Mouse (Mus musculus): ENCODE results near the gene Pank4. TPM values are rescaled to one million over a fixed set of nuclear protein-coding genes. Genes with fewer than 3 reads are reported as not detected.

Gene Pank4
- total and polyA plus RNA-seq, 3 experiments = 22.4 to 34.7 (median 27.6) TPM

DNA sequence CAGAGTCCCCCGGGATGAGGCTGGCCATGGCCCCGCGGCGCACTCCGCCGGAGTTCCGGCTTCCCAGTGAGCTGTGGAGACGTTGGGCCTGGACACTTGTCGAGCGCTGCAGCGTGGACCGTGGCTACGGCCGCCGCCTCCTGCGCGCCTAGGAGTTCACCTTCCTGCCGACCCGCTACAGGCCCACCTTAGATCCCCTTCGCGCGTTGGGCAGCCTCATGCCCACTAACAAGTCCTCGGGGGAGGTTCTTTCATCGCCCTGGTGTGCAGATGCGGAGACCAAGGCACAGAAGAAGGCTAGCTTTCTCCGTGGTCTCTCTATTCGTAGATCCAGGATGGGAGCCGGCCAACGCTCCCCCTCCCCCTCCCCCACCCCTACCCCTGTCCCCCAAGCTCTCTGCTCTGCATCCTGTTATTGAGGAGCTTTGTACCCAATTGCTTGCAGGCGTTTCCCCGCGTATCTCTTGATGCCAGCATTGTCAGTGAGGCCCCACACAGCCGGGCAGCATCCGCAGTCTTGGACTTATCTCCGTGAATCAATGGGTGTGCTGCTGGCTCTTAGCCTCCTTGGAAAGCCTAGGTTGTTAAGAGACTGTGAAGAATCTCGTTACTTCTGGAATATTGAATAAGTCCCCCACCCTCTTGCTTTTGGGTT lies 785 bp downstream of the Pank4 start:
- Histone ChIP-seq H3K79me2 (replicated peaks; ENCODE audit: control insufficient read depth, extremely low read depth, insufficient read depth, poor library complexity, severe bottlenecking) (peaks cover 46% of the 10 kb centered on the region), H3K9me3 (replicated peaks; ENCODE audit: low read length) (no peaks in the 10 kb centered on the region), H3K4me2 (ENCODE audit: insufficient read depth, low read depth, poor library complexity, severe bottlenecking) (peak overlapping the region; percentile 79), H3K36me3 (replicated peaks in 1 of 2; ENCODE audit: control insufficient read depth in 1 of 2, insufficient read depth in 1 of 2, low read length in 1 of 2) (peaks cover 12 to 39% of the 10 kb centered on the region in 2 experiments), H3K4me1 (ENCODE audit: control insufficient read depth in 1 of 2, insufficient read depth in 2 of 2) (peaks cover 24 to 61% of the 10 kb centered on the region in 2 experiments), H3K9ac (ENCODE audit: insufficient read depth, low read depth) (peak overlapping the region; percentile 65), H3K27ac (ENCODE audit: insufficient read depth, low read depth) (peak overlapping the region; percentile 49; the same call in 1 of the 2 replicates), H3K4me3 (replicated peaks in 1 of 3; ENCODE audit: low read depth in 2 of 3, low read length in 2 of 3, poor library complexity in 1 of 3) (peak overlapping the region; percentile 63 to 94 (median 84)), H3K27me3 (replicated peaks) (peaks cover 34% of the 10 kb centered on the region)
- dilution Hi-C loops (cut with MboI; ENCODE audit: extremely low pct_ligation_motif_present, extremely low pct_unique_long_range_greater_than_20kb, low sequenced_read_pairs) (no loop called here), in situ Hi-C loops (cut with MboI; ENCODE audit: low pct_ligation_motif_present, low pct_unique_long_range_greater_than_20kb, low sequenced_read_pairs) (loop anchor here (25.0 kb wide), 1 partner anchor 273 kb away; the partner anchor contains the start of gene Faap20)
- DNase-seq (ENCODE audit: extremely low read depth) = no peak
- TF ChIP-seq POLR2AphosphoS2 (IDR thresholded peaks at IDR 0.05; ENCODE audit: low read depth, low read length) (no peak), ELF1 (IDR thresholded peaks at IDR 0.05; ENCODE audit: low read depth, low read length) (0 out of 2 replicates have a peak, but pooled peaks have one; percentile 2), SIN3A (IDR thresholded peaks at IDR 0.05; ENCODE audit: low read length) (no peak), MYC (IDR thresholded peaks at IDR 0.05; ENCODE audit: low read depth, low read length) (no peak), HCFC1 (IDR thresholded peaks at IDR 0.05; ENCODE audit: low read depth, low read length) (no peak)

DNA sequence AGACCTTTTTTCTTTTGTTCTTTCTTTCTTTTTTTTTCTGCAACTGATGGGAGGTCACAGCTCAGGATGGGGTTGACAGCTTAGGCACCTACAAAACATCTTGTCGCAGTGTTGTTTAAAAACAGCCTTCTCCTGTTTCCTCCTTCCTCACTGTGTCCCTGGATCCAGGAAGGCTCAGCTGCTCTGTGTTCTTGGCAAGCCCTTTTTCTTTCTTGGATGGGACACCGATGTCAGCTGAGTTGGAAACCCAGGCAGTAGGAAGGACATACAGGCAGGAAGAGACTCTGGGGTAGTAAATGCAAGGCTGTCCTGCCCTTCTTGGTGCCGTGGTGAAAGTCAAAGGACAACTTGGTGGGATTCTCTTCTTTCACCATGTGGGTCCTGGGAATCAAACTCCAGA lies 1.9 kb downstream of the Pank4 start:
- dilution Hi-C loops (cut with MboI; ENCODE audit: extremely low pct_ligation_motif_present, extremely low pct_unique_long_range_greater_than_20kb, low sequenced_read_pairs) (no loop called here), in situ Hi-C loops (cut with MboI; ENCODE audit: low pct_ligation_motif_present, low pct_unique_long_range_greater_than_20kb, low sequenced_read_pairs) (loop anchor here (25.0 kb wide), 1 partner anchor 271 kb away; the partner anchor contains the start of gene Faap20)
- H3K27ac ChIP-seq (ENCODE audit: insufficient read depth, low read depth) = no peak overlapping the region
- H3K36me3 ChIP-seq (replicated peaks in 1 of 2; ENCODE audit: control insufficient read depth in 1 of 2, insufficient read depth in 1 of 2, low read length in 1 of 2) = peaks cover 24 to 51% of the 10 kb centered on the region in 2 experiments
- H3K9me3 ChIP-seq (replicated peaks; ENCODE audit: low read length) = no peaks in the 10 kb centered on the region
- H3K4me1 ChIP-seq (ENCODE audit: control insufficient read depth in 1 of 2, insufficient read depth in 2 of 2) = peaks cover 17 to 51% of the 10 kb centered on the region in 2 experiments
- peak overlapping the region; percentile 4; the same call in 1 of the 2 replicates for H3K4me2 ChIP-seq (ENCODE audit: insufficient read depth, low read depth, poor library complexity, severe bottlenecking)
- peaks cover 46% of the 10 kb centered on the region for H3K79me2 ChIP-seq (replicated peaks; ENCODE audit: control insufficient read depth, extremely low read depth, insufficient read depth, poor library complexity, severe bottlenecking)
- no peak overlapping the region; the same call in 1 of the 2 replicates for H3K9ac ChIP-seq (ENCODE audit: insufficient read depth, low read depth)
- H3K4me3 ChIP-seq (replicated peaks in 1 of 3; ENCODE audit: low read depth in 2 of 3, low read length in 2 of 3, poor library complexity in 1 of 3) = no peak overlapping the region
- DNase-seq (ENCODE audit: extremely low read depth) = no peak
- TF ChIP-seq KAT2A (IDR thresholded peaks at IDR 0.05; ENCODE audit: insufficient replicate concordance, low read length) (no peak), SIN3A (IDR thresholded peaks at IDR 0.05; ENCODE audit: low read length) (no peak), POLR2A (IDR thresholded peaks at IDR 0.05; ENCODE audit: low read depth, low read length) (no peak), RAD21 (IDR thresholded peaks at IDR 0.05; ENCODE audit: low read depth, low read length) (no peak), HCFC1 (IDR thresholded peaks at IDR 0.05; ENCODE audit: low read depth, low read length) (no peak)
- peaks cover 22% of the 10 kb centered on the region for H3K27me3 ChIP-seq (replicated peaks)

DNA sequence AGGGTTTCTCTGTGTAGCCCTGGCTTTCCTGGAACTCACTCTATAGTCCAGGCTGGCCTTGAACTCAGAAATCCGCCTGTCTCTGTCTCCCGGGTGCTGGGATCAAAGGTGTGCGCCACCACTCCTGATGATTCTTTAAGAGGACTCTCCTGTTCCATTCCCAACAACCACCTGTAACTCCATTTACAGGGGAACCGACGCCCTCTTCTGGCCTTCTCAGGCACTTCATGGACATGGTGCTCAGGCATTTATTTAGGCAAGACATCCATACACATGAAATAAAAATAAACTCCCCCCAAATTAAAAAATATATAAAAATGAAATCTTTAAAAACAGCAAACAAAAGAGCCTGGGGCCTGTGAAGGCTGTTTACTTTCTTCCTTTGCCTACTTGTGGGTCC lies 3.2 kb downstream of the Pank4 start:
- TF ChIP-seq SMC3 (IDR thresholded peaks at IDR 0.05; ENCODE audit: low read depth, low read length) (peak; percentile 61), ZNF384 (IDR thresholded peaks at IDR 0.05; ENCODE audit: low read depth, low read length) (no peak; the same call in none of the 2 replicates), HCFC1 (IDR thresholded peaks at IDR 0.05; ENCODE audit: low read depth, low read length) (no peak), USF1 (IDR thresholded peaks at IDR 0.05; ENCODE audit: low read depth, low read length) (no peak), POLR2AphosphoS2 (IDR thresholded peaks at IDR 0.05; ENCODE audit: low read depth, low read length) (no peak), MAZ (IDR thresholded peaks at IDR 0.05; ENCODE audit: low read depth, low read length) (no peak), RCOR1 (conservative IDR thresholded peaks at IDR 0.05; ENCODE audit: low read depth, low read length) (no peak), E2F4 (IDR thresholded peaks at IDR 0.05; ENCODE audit: insufficient replicate concordance, low read depth, low read length) (no peak), CTCF (conservative IDR thresholded peaks at IDR 0.05 in 1 of 2, IDR thresholded peaks at IDR 0.05 in 1 of 2; ENCODE audit: low read depth in 2 of 2, low read length in 2 of 2) (peak; percentile 17 to 64; a peak in 3 of 4 replicates), GABPA (IDR thresholded peaks at IDR 0.05; ENCODE audit: insufficient replicate concordance, low read depth, low read length) (no peak), BHLHE40 (IDR thresholded peaks at IDR 0.05; ENCODE audit: low read depth, low read length) (no peak), RAD21 (IDR thresholded peaks at IDR 0.05; ENCODE audit: low read depth, low read length) (peak; percentile 46)
- peaks cover 46% of the 10 kb centered on the region for H3K79me2 ChIP-seq (replicated peaks; ENCODE audit: control insufficient read depth, extremely low read depth, insufficient read depth, poor library complexity, severe bottlenecking)
- no peak overlapping the region for H3K27ac ChIP-seq (ENCODE audit: insufficient read depth, low read depth)
- H3K4me3 ChIP-seq (replicated peaks in 1 of 3; ENCODE audit: low read depth in 2 of 3, low read length in 2 of 3, poor library complexity in 1 of 3) = no peak overlapping the region
- in situ Hi-C loops (cut with MboI; ENCODE audit: low pct_ligation_motif_present, low pct_unique_long_range_greater_than_20kb, low sequenced_read_pairs) = loop anchor here (25.0 kb wide), 1 partner anchor 270 kb away; the partner anchor contains the start of gene Faap20
- no peaks in the 10 kb centered on the region for H3K9me3 ChIP-seq (replicated peaks; ENCODE audit: low read length)
- peak; percentile 41 for DNase-seq (ENCODE audit: extremely low read depth)
- peaks cover 37 to 64% of the 10 kb centered on the region in 2 experiments for H3K36me3 ChIP-seq (replicated peaks in 1 of 2; ENCODE audit: control insufficient read depth in 1 of 2, insufficient read depth in 1 of 2, low read length in 1 of 2)
- H3K4me1 ChIP-seq (ENCODE audit: control insufficient read depth in 1 of 2, insufficient read depth in 2 of 2) = peaks cover 17 to 39% of the 10 kb centered on the region in 2 experiments
- no peak overlapping the region for H3K9ac ChIP-seq (ENCODE audit: insufficient read depth, low read depth)
- no peak overlapping the region for H3K4me2 ChIP-seq (ENCODE audit: insufficient read depth, low read depth, poor library complexity, severe bottlenecking)
- peaks cover 11% of the 10 kb centered on the region for H3K27me3 ChIP-seq (replicated peaks)
- dilution Hi-C loops (cut with MboI; ENCODE audit: extremely low pct_ligation_motif_present, extremely low pct_unique_long_range_greater_than_20kb, low sequenced_read_pairs) = no loop called here
